Mouse (Mus musculus) kidney, adult 2 months (tissue): Measurements from ENCODE around the gene Slc2a1.

Source experiments
- CTCF ChIP-seq: fragments of 200-500 bp; conservative IDR thresholded peaks from 2 replicates; pipeline ENCODE4 v1.5.1; 2011; ENCODE audit warnings: low read depth, mild to moderate bottlenecking, control low read depth, low read length, moderate library complexity, mixed read lengths; ENCODE audit not compliant: insufficient read depth, insufficient read length
- POLR2A ChIP-seq: fragments of 200-500 bp; IDR thresholded peaks from one replicate; pipeline ENCODE4 v1.6.1; 2011; ENCODE audit warnings: low read depth, low read length, control low read depth

DNA sequence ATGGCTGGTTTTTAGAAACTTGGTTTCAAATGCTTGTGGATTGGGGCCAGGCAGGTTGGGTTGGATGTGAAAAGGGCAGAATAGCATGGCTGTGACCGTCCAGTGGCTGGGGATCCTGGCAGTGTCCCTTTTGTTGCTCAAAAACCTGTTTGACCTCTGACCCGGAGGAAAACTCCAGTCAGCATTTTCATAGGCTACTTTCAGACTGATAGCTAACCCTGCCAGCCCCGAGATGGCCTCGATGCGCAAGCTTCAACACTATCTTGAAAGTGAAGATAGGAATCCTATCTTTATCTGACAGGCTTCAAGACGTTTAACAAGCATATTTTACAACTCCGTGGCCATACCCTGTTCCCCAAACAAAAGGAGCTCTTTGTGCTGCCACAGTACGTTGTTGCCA, 28.8 kb downstream of the Slc2a1 start:
- no peak for TF ChIP-seq CTCF
- no peak for TF ChIP-seq POLR2A
